Mouse (Mus musculus) A20 (cell line): ENCODE measurements around the gene Frmd5.
"Not testable (repeated sequence)": the region's sequence is repeated elsewhere in the genome, so short reads cannot be mapped to it uniquely, and the experiment has no call there.

ENCODE experiments used
- DNase-seq: peaks from one replicate; pipeline ENCODE4 v3.0.0-alpha.2; 2011; ENCODE audit warnings: low read depth, low spot score

The Frmd5 gene

GRCm38 (mm10) chr2:121806959-121807653 lies at the start of gene Frmd5:
Gene Frmd5, minus strand, starts transcription at chr2:121807087.
- peak; percentile 91 for DNase-seq

- DNase-seq: no peak
Observed at GRCm38 (mm10) chr2:121853974-121854373, 47.1 kb upstream of the Frmd5 start.

- DNase-seq: no peak
Observed at GRCm38 (mm10) chr2:121852045-121852444, 45.2 kb upstream of the Frmd5 start.

GRCm38 (mm10) chr2:121846050-121846449 lies 39.2 kb upstream of the Frmd5 start:
- no peak for DNase-seq

- no peak for DNase-seq
Observed at GRCm38 (mm10) chr2:121842249-121842648, 35.4 kb upstream of the Frmd5 start.

- DNase-seq: peak; percentile 24
Observed at GRCm38 (mm10) chr2:121841453-121841852, 34.6 kb upstream of the Frmd5 start.

- no peak for DNase-seq
Observed at GRCm38 (mm10) chr2:121834926-121835325, 28.0 kb upstream of the Frmd5 start.

- DNase-seq: peak; percentile 72
Observed at GRCm38 (mm10) chr2:121832484-121832894, 25.6 kb upstream of the Frmd5 start.

- no peak for DNase-seq
Observed at GRCm38 (mm10) chr2:121828411-121828810, 21.5 kb upstream of the Frmd5 start.

- no peak for DNase-seq
Observed at GRCm38 (mm10) chr2:121826189-121826588, 19.3 kb upstream of the Frmd5 start.

GRCm38 (mm10) chr2:121824653-121825052 lies 17.8 kb upstream of the Frmd5 start:
- DNase-seq: no peak

GRCm38 (mm10) chr2:121821787-121822186 lies 14.9 kb upstream of the Frmd5 start:
- no peak for DNase-seq

- DNase-seq: not testable (repeated sequence)
Observed at GRCm38 (mm10) chr2:121810876-121811275, 4.0 kb upstream of the Frmd5 start.

GRCm38 (mm10) chr2:121809126-121809525 lies 2.2 kb upstream of the Frmd5 start:
- DNase-seq: no peak

- no peak for DNase-seq
Observed at GRCm38 (mm10) chr2:121806171-121806943, 530 bp downstream of the Frmd5 start.

- no peak for DNase-seq
Observed at GRCm38 (mm10) chr2:121799051-121799450, 7.8 kb downstream of the Frmd5 start.

GRCm38 (mm10) chr2:121795995-121796394 lies 10.9 kb downstream of the Frmd5 start:
- no peak for DNase-seq

GRCm38 (mm10) chr2:121789777-121790176 lies 17.1 kb downstream of the Frmd5 start:
- peak; percentile 35 for DNase-seq

GRCm38 (mm10) chr2:121788415-121788814 lies 18.5 kb downstream of the Frmd5 start:
- peak; percentile 86 for DNase-seq

GRCm38 (mm10) chr2:121787767-121788166 lies 19.1 kb downstream of the Frmd5 start:
- peak; percentile 89 for DNase-seq

GRCm38 (mm10) chr2:121787271-121787670 lies 19.6 kb downstream of the Frmd5 start:
- peak; percentile 81 for DNase-seq

- DNase-seq: no peak
Observed at GRCm38 (mm10) chr2:121776219-121776618, 30.7 kb downstream of the Frmd5 start.

GRCm38 (mm10) chr2:121764851-121765250 lies 42.0 kb downstream of the Frmd5 start:
- DNase-seq: no peak
